Mouse (Mus musculus): Measurements from ENCODE around the gene Phldb2.

Gene Phldb2

DNA sequence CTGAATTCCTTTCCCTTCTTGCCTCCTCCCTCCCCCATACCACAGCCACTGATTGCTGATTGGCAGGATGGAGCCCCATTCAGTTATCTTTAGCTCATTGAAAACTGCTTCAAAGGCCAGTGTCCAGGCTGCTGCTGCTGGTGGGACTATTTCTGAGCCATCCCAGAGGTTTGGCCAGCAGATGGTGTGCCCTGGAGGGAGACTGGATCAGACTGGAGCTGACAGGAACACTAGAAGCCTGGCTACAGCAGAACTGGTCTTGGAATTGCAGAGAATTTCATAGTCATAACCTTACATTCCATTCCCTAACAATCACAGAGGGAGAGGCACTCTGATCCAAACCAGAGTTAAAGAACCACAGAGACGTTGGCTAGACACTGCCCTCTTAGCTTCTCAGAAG lies 60.5 kb downstream of the Phldb2 start:
- DNase-seq (ENCODE audit: low spot score in 2 of 2): no peak

- peak; percentile 16 for DNase-seq (ENCODE audit: low spot score in 2 of 2)
Observed at GRCm38 (mm10) chr16:45890471-45891200, 62.8 kb downstream of the Phldb2 start.

DNA sequence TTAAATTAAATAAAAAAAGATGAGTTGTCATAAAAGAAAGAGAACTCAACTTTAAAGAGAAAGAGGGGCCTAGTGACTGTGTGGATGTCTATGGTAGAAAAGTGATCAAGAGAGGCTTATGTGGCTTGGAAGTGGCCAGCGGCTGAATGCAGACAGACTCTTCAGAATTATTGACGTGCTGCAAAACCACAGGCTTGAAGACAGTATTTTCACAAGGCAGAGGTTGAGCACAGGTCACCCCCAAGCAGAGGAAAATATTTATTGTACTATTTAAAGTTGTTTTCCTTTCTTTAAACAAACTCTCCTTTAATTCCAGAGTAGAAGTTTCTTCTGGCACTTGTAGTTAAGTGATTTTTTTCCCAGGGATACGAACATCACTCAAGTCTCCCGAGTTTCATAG lies 63.8 kb downstream of the Phldb2 start:
- DNase-seq (ENCODE audit: low spot score in 2 of 2): no peak

GRCm38 (mm10) chr16:45886599-45886998 lies 66.8 kb downstream of the Phldb2 start:
- DNase-seq (ENCODE audit: low spot score in 2 of 2): no peak

GRCm38 (mm10) chr16:45884194-45884593 lies 69.2 kb downstream of the Phldb2 start:
- DNase-seq (ENCODE audit: low spot score in 2 of 2): no peak

- no peak for DNase-seq (ENCODE audit: low spot score in 2 of 2)
Observed at GRCm38 (mm10) chr16:45881177-45881832, 72.1 kb downstream of the Phldb2 start.

- DNase-seq (ENCODE audit: low spot score in 2 of 2): no peak
Observed at GRCm38 (mm10) chr16:45880101-45880751, 73.2 kb downstream of the Phldb2 start.

- no peak for DNase-seq (ENCODE audit: low spot score in 2 of 2)
Observed at GRCm38 (mm10) chr16:45877739-45878138, 75.7 kb downstream of the Phldb2 start.

DNA sequence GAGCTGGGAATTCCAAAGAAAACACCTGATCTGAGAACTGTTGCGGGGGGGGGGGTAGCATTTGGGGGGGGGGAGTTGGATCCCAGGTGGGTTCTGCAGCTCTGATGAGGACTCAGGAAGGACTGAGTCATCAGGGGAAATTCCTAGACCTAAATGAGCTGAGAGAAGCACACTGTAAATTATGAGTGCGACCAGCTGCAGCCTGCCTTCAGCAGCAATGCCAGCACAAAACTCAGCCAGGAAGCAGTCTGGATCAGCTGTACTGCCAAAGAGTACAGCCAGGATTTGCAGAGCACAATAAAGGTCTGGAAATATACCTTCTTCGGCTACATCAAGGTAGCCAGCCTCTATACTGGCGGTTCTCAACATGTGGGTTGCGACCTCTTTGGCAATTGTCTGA lies 76.2 kb downstream of the Phldb2 start:
- DNase-seq (ENCODE audit: low spot score in 2 of 2): peak in 1 of 2 experiments; percentile 17

DNA sequence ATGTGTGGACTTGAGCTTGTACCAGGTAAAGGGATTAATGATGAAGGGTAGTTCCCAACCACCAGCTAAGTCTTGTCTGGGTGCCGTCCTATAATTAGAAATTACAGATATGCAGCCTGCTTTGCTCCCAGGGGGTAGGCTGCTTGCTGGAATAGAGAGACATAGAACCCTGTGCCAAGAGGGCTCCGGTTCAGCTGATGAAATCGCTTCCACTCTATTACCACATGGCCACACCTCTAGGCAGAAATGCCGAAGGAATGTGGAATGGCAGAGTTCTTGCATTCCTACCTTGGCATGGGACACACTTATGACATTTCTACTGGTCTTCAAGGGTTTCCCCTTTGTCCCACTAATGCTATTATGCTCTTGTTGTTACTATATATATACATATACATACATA lies 80.0 kb downstream of the Phldb2 start:
- no peak for DNase-seq (ENCODE audit: low spot score in 2 of 2)

DNA sequence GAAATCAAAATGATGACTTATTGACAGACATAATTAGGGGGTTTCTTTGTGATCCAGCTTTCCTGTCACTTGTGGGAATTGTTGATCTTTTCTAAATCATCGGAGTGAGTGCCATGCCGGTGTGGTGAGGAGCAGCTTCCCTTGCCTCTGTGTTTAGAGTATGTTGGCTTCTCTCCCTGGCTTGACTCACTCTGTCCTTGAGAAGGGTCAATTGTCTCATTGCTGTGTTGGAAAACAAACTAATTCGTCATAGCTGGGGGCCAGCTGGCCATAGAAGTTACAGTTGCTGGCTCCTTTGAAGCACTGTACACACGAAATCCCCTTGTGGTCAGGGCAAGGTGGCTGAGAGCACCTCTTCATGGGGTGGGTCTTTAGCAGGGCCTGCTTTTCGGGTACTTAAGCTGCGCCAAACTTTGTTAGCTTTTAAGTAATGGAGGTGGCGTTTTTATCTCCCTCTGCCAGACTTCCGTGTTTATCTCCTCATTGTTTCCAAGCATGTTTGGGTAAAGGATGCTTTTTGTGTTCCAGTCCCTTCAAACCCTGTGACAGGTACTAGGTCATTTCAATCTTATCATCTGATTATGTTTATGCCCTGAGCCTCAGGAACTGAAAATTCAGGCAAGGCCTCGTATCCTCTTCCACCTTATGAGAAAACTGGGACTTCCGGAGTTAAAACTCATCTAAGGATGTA lies 82.0 kb downstream of the Phldb2 start:
- DNase-seq (ENCODE audit: low spot score in 2 of 2): no peak

- DNase-seq (ENCODE audit: low spot score in 2 of 2): no peak
Observed at GRCm38 (mm10) chr16:45870651-45871050, 82.7 kb downstream of the Phldb2 start.

DNA sequence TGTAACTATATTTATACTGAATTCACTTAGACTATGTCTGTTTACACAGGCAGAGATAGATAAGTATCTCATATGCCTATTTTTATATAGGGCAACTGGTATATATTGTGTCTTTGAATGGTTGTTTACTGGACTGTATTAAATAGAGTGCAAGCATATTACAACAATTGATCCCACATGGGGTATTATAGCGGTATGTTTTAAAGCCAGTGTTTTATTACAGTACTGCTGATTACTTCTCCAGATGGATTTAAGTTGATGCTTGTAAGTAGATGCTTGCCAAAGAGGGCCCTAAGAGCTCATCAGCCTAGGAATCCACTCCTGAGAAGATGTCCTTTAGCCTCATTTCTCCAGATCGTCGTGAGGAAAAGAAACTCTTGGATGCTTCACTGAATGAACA lies 84.4 kb downstream of the Phldb2 start:
- no peak for DNase-seq (ENCODE audit: low spot score in 2 of 2)

DNA sequence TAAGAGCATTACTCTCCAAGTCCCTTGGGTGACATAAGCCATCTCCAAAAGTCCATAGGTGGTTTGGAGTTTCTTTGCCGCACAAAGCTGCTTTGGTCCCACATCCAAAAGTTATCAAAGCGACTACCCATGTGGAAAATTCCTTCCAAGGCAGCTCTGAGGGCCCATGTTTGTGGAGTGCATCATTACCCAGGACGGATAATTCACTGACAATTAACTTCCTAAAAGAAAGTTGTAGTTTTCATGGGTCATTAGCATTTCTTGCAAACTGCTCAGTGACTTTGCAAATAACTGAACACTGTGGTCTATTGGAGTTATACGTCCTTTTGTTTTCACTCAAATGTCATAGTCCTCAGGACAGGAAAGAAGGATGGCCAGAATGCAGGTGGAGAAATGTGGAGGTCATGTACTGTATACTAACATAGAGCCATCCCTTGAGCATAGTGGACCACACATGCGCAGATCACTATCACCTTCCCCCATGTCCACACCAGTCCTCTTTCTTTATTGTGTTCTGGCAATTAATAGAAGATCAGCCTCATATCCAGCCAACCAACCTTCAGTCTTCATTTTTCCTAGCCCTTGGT lies 96.0 kb downstream of the Phldb2 start:
- no peak for DNase-seq (ENCODE audit: low spot score in 2 of 2)

GRCm38 (mm10) chr16:45854499-45854898 lies 98.9 kb downstream of the Phldb2 start:
- DNase-seq (ENCODE audit: low spot score in 2 of 2): no peak

DNA sequence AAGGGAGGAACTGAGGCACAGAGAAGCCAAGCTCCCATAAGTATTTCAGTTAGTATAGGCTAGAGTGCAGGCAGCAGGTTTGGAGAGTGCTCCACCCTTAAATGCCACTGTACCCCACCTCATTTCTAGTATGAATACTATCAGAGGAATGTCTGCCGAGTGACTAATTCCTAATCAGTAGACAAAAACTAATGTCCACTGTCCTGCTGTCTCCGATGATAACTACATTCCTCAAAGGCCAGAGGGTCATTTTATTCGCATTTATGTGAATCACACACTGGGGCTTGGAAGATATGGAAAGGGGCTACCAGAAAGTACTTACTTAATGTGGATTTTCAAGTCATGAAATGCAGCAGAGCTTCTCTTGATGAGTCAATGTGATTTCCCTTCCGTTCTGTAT lies 104.4 kb downstream of the Phldb2 start:
- DNase-seq (ENCODE audit: low spot score in 2 of 2): no peak

- DNase-seq (ENCODE audit: low spot score in 2 of 2): no peak
Observed at GRCm38 (mm10) chr16:45844875-45845274, 108.5 kb downstream of the Phldb2 start.

- peak; percentile 34 to 55 for DNase-seq (ENCODE audit: low spot score in 2 of 2)
Observed at GRCm38 (mm10) chr16:45844049-45844780, 109.2 kb downstream of the Phldb2 start.

DNA sequence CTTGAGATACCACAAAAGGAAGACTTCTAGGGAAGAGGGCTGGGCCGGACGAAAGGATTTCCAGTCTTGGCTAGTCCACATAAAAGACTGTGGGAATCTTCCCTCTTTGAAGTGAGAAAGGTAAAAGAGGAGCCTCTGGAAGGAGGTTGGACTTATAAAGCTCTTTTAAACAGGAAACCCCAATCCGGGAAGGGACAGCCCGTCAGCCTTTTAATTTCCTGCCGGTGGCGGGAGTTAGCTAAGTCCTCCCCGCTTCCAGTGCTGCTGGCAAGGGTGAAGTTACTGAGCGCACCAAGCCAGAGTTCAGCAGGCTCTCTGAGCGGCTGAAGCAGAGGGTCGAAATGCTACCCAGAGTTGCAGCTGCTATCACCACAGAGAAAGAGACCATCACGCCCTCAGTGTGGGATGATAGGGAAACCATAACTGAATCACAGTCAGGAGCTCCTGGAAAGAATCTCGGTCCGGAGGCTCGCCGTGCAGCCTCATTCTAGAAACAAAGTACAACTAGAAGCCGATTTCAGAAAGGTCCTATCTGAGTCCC lies 110.0 kb downstream of the Phldb2 start:
- peak; percentile 8 to 22 for DNase-seq (ENCODE audit: low spot score in 2 of 2)

GRCm38 (mm10) chr16:45842440-45842839 lies 111.0 kb downstream of the Phldb2 start:
- DNase-seq (ENCODE audit: low spot score in 2 of 2): no peak

DNA sequence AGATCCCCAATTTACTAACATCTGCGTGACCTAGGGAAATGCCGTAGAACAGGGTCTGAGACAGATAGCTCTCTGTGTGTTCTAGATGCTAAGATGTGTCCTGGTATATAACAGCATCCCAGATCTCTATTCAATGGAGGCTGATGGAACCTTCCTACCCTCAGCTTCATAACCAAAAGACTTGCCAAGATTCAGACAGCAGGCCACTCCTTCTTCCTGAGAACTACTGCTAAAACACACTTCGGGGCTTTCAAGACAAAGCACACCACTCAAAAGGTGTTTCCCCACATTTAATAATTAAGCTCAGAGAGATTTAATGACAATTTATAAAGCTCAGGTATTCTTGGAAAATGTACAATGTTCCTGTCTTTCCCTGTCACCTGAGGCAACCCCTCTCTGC lies 111.6 kb downstream of the Phldb2 start:
- no peak for DNase-seq (ENCODE audit: low spot score in 2 of 2)
